Comparison of ENCODE assay signal across 15 mouse cellular contexts in the genomic region with DNA sequence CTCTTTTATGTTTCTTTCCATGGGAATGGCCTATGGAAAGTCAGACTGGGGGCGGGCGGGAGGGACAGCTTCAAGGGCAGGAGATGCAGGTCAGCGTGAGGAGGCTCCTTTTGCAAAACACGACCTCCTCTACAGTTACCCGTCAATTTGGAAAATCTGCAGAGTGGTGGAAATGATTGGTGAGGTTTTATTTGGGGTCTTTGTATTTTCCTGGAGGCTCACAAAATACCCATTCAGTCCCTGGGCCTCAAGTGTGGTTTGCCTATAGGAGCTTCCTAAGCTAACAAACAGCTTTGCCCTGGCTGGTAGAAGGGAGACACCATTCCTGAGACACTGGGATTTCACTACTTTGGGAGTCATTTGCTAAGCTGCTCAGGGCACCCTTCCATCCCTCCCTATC. TPM values are rescaled to one million over a fixed set of nuclear protein-coding genes. Genes with fewer than 3 reads are reported as not detected.
"Had no signal": no experiment of that assay in that cellular context is flagged by ENCODE, and none has a peak within 500 bp of the region (broad histone marks: within the 10 kb centered on the region; RNA-seq: fewer than 3 reads in every experiment).

No protein-coding gene starts in this region.

- H3K4me3 ChIP-seq: left cerebral cortex, adult 2 months; limb, embryonic 10.5 days; liver, embryonic 15.5 days; neural tube, embryonic 13.5 days had no signal

- ATAC-seq: intestine, postnatal 0 days had no signal

- H3K4me2 ChIP-seq: hindbrain, embryonic 15.5 days; neural tube, embryonic 13.5 days had no signal

- H3K9ac ChIP-seq: hindbrain, embryonic 15.5 days; liver, embryonic 15.5 days; neural tube, embryonic 13.5 days had no signal

- H3K27ac ChIP-seq: hindbrain, embryonic 15.5 days; left cerebral cortex, adult 2 months; limb, embryonic 10.5 days; liver, embryonic 15.5 days; macrophage; neural tube, embryonic 13.5 days had no signal

- H3K4me1 ChIP-seq: liver, embryonic 15.5 days had no signal

- DNase-seq: kidney, adult 8-10 months; kidney, postnatal 25 days; right cerebral cortex, postnatal 14 days; thymus, adult 2 months; thymus, postnatal 25 days had no signal

- H3K9me3 ChIP-seq: hindbrain, embryonic 15.5 days; limb, embryonic 10.5 days; liver, embryonic 15.5 days; neural tube, embryonic 13.5 days had no signal

- H3K36me3 ChIP-seq: hindbrain, embryonic 15.5 days; limb, embryonic 10.5 days; liver, embryonic 15.5 days; neural tube, embryonic 13.5 days had no signal

RNA-seq across cellular contexts. Expression of gene Foxa2, which starts 5.4 kb away (rescaled TPM):
- total RNA-seq: layer of hippocampus, postnatal 25 days; left cerebral cortex, adult 2 months; left cerebral cortex, postnatal 14 days; monocyte, adult 5-6 weeks had no signal
- polyA plus RNA-seq: limb, embryonic 10.5 days; macrophage had no signal
